Mouse (Mus musculus): Measurements from ENCODE around the gene Zbtb4. TPM values are rescaled to one million over a fixed set of nuclear protein-coding genes. Genes with fewer than 3 reads are reported as not detected.

Gene Zbtb4
- polyA plus RNA-seq (2011; ENCODE audit: insufficient read depth, insufficient read length, low replicate concordance, missing spikeins) = 8.4 and 13.8 TPM in 2 replicates

- WGBS = 17% methylated on average over 49 of the region's 55 CpGs
- peak within 1 kb of the TSS; percentile 67 for H3K27ac ChIP-seq (ENCODE audit: control insufficient read depth, insufficient read depth, low read depth, low read length, poor library complexity)
- H3K4me1 ChIP-seq (ENCODE audit: control insufficient read depth, insufficient read depth, low read length) = no peaks in the 10 kb centered on the region; the same call in none of the 2 replicates
- TF ChIP-seq CTCF (IDR thresholded peaks at IDR 0.05; ENCODE audit: control insufficient read depth, insufficient read depth, low read length) = no peak
- peak within 1 kb of the TSS; percentile 54 for H3K4me3 ChIP-seq (replicated peaks; ENCODE audit: control insufficient read depth, low read depth, low read length)
These were observed at the start of gene Zbtb4 for GRCm38 (mm10) chr11:69765221-69766125. Gene Zbtb4 (plus strand): TSS chr11:69765912.

GRCm38 (mm10) chr11:69715929-69716328, 49.8 kb upstream of the Zbtb4 start:
- H3K4me1 ChIP-seq (ENCODE audit: control insufficient read depth, insufficient read depth, low read length) = no peaks in the 10 kb centered on the region
- TF ChIP-seq POLR2A (IDR thresholded peaks at IDR 0.05; ENCODE audit: borderline replicate concordance, control insufficient read depth, low read depth, low read length) (no peak), CTCF (IDR thresholded peaks at IDR 0.05; ENCODE audit: control insufficient read depth, insufficient read depth, low read length) (no peak)
- no peak overlapping the region for H3K4me3 ChIP-seq (replicated peaks; ENCODE audit: control insufficient read depth, low read depth, low read length)
- H3K27ac ChIP-seq (ENCODE audit: control insufficient read depth, insufficient read depth, low read depth, low read length, poor library complexity) = no peak overlapping the region
- WGBS = 26% methylated on average over 5 of the region's 5 CpGs

- Histone ChIP-seq H3K4me3 (replicated peaks; ENCODE audit: control insufficient read depth, low read depth, low read length) (no peak overlapping the region), H3K4me1 (ENCODE audit: control insufficient read depth, insufficient read depth, low read length) (no peaks in the 10 kb centered on the region), H3K27ac (ENCODE audit: control insufficient read depth, insufficient read depth, low read depth, low read length, poor library complexity) (no peak overlapping the region)
- no peak for TF ChIP-seq POLR2A (IDR thresholded peaks at IDR 0.05; ENCODE audit: borderline replicate concordance, control insufficient read depth, low read depth, low read length)
- no peak for TF ChIP-seq CTCF (IDR thresholded peaks at IDR 0.05; ENCODE audit: control insufficient read depth, insufficient read depth, low read length)
- 81% methylated on average over 4 of the region's 4 CpGs for WGBS
These were observed 48.8 kb upstream of the Zbtb4 start for GRCm38 (mm10) chr11:69716953-69717352.

- no peaks in the 10 kb centered on the region for H3K4me1 ChIP-seq (ENCODE audit: control insufficient read depth, insufficient read depth, low read length)
- no peak overlapping the region for H3K27ac ChIP-seq (ENCODE audit: control insufficient read depth, insufficient read depth, low read depth, low read length, poor library complexity)
- no peak overlapping the region for H3K4me3 ChIP-seq (replicated peaks; ENCODE audit: control insufficient read depth, low read depth, low read length)
- TF ChIP-seq CTCF (IDR thresholded peaks at IDR 0.05; ENCODE audit: control insufficient read depth, insufficient read depth, low read length) (no peak), POLR2A (IDR thresholded peaks at IDR 0.05; ENCODE audit: borderline replicate concordance, control insufficient read depth, low read depth, low read length) (no peak)
- 64% methylated on average over 15 of the region's 15 CpGs for WGBS
These were observed 47.1 kb upstream of the Zbtb4 start for GRCm38 (mm10) chr11:69718661-69719060.

- TF ChIP-seq POLR2A (IDR thresholded peaks at IDR 0.05; ENCODE audit: borderline replicate concordance, control insufficient read depth, low read depth, low read length) = no peak
- TF ChIP-seq CTCF (IDR thresholded peaks at IDR 0.05; ENCODE audit: control insufficient read depth, insufficient read depth, low read length) = no peak
- H3K4me1 ChIP-seq (ENCODE audit: control insufficient read depth, insufficient read depth, low read length) = no peaks in the 10 kb centered on the region
- no peak overlapping the region for H3K4me3 ChIP-seq (replicated peaks; ENCODE audit: control insufficient read depth, low read depth, low read length)
- 76% methylated on average over 6 of the region's 6 CpGs for WGBS
- H3K27ac ChIP-seq (ENCODE audit: control insufficient read depth, insufficient read depth, low read depth, low read length, poor library complexity) = no peak overlapping the region
These were observed 46.3 kb upstream of the Zbtb4 start for GRCm38 (mm10) chr11:69719423-69719822.

- no peak for TF ChIP-seq POLR2A (IDR thresholded peaks at IDR 0.05; ENCODE audit: borderline replicate concordance, control insufficient read depth, low read depth, low read length)
- TF ChIP-seq CTCF (IDR thresholded peaks at IDR 0.05; ENCODE audit: control insufficient read depth, insufficient read depth, low read length) = no peak
- no peak overlapping the region for H3K4me3 ChIP-seq (replicated peaks; ENCODE audit: control insufficient read depth, low read depth, low read length)
- no peaks in the 10 kb centered on the region for H3K4me1 ChIP-seq (ENCODE audit: control insufficient read depth, insufficient read depth, low read length)
- no peak overlapping the region for H3K27ac ChIP-seq (ENCODE audit: control insufficient read depth, insufficient read depth, low read depth, low read length, poor library complexity)
- WGBS = 71% methylated on average over 6 of the region's 6 CpGs
These were observed 44.9 kb upstream of the Zbtb4 start for GRCm38 (mm10) chr11:69720852-69721251.

- Histone ChIP-seq H3K27ac (ENCODE audit: control insufficient read depth, insufficient read depth, low read depth, low read length, poor library complexity) (no peak overlapping the region), H3K4me3 (replicated peaks; ENCODE audit: control insufficient read depth, low read depth, low read length) (no peak overlapping the region), H3K4me1 (ENCODE audit: control insufficient read depth, insufficient read depth, low read length) (no peaks in the 10 kb centered on the region)
- TF ChIP-seq POLR2A (IDR thresholded peaks at IDR 0.05; ENCODE audit: borderline replicate concordance, control insufficient read depth, low read depth, low read length) (no peak), CTCF (IDR thresholded peaks at IDR 0.05; ENCODE audit: control insufficient read depth, insufficient read depth, low read length) (no peak)
- 64% methylated on average over 2 of the region's 2 CpGs for WGBS
These were observed 42.6 kb upstream of the Zbtb4 start for GRCm38 (mm10) chr11:69723074-69723473.

- Histone ChIP-seq H3K4me1 (ENCODE audit: control insufficient read depth, insufficient read depth, low read length) (no peaks in the 10 kb centered on the region), H3K4me3 (replicated peaks; ENCODE audit: control insufficient read depth, low read depth, low read length) (no peak overlapping the region), H3K27ac (ENCODE audit: control insufficient read depth, insufficient read depth, low read depth, low read length, poor library complexity) (no peak overlapping the region; the same call in 1 of the 2 replicates)
- 53% methylated on average over 5 of the region's 5 CpGs for WGBS
- TF ChIP-seq CTCF (IDR thresholded peaks at IDR 0.05; ENCODE audit: control insufficient read depth, insufficient read depth, low read length) = no peak
- no peak for TF ChIP-seq POLR2A (IDR thresholded peaks at IDR 0.05; ENCODE audit: borderline replicate concordance, control insufficient read depth, low read depth, low read length)
These were observed 39.8 kb upstream of the Zbtb4 start for GRCm38 (mm10) chr11:69725951-69726350.

Data from bone marrow, adult 2 months (tissue).